Mouse (Mus musculus): ENCODE results near the gene Tnrc6c. TPM values are rescaled to one million over a fixed set of nuclear protein-coding genes. Genes with fewer than 3 reads are reported as not detected.

The Tnrc6c gene
- polyA plus RNA-seq, 1 experiment from 2014 or later = 16.1 TPM

GRCm38 (mm10) chr11:117655292-117656076 is 1.4 kb downstream of the Tnrc6c start:
- H3K36me3 ChIP-seq (ENCODE audit: control insufficient read depth, insufficient read depth, low read length) = no peaks in the 10 kb centered on the region
- ATAC-seq (ENCODE audit: insufficient number of reproducible peaks, low FRiP score, low TSS enrichment, low read depth) = no peak
- no peaks in the 10 kb centered on the region for H3K9me3 ChIP-seq (ENCODE audit: control insufficient read depth, low read length)
- peak overlapping the region; percentile 81 for H3K4me3 ChIP-seq (ENCODE audit: low read depth, low read length)
- peak; percentile 77 for DNase-seq (ENCODE audit: low spot score)
- under 1% methylated on average over 73 of the region's 80 CpGs for WGBS
- peak overlapping the region; percentile 95 for H3K9ac ChIP-seq (ENCODE audit: low read length)
- H3K27me3 ChIP-seq (ENCODE audit: control insufficient read depth, insufficient read depth, low read length) = no peaks in the 10 kb centered on the region
- H3K27ac ChIP-seq (replicated peaks; ENCODE audit: low read depth, low read length) = peak overlapping the region; percentile 91
- H3K4me2 ChIP-seq (ENCODE audit: low read depth, severe bottlenecking) = peak overlapping the region; percentile 58
- no peaks in the 10 kb centered on the region for H3K4me1 ChIP-seq (ENCODE audit: control insufficient read depth, insufficient read depth, low read length)

DNA sequence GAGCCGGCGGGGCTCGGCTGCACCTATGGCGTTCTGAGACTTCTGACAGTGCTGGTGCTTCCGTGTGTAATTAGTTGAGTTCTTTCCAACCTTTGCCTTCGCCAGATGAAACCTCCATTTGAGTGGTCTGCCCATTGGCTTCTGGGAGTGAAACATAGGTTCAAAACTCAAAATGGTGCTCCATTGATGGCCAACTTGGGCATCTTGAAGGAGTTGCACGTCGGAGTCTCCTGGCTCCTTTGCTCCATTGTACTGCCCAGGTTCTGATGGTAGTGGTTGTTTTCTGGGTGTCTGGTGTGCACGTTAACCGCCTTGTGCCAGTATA is 1.9 kb downstream of the Tnrc6c start:
- Histone ChIP-seq H3K9me3 (ENCODE audit: control insufficient read depth, low read length) (no peaks in the 10 kb centered on the region), H3K9ac (ENCODE audit: low read length) (peak overlapping the region; percentile 95), H3K27ac (replicated peaks; ENCODE audit: low read depth, low read length) (no peak overlapping the region; the same call in 1 of the 2 replicates), H3K36me3 (ENCODE audit: control insufficient read depth, insufficient read depth, low read length) (no peaks in the 10 kb centered on the region), H3K4me1 (ENCODE audit: control insufficient read depth, insufficient read depth, low read length) (no peaks in the 10 kb centered on the region), H3K4me2 (ENCODE audit: low read depth, severe bottlenecking) (peak overlapping the region; percentile 58), H3K4me3 (ENCODE audit: low read depth, low read length) (peak overlapping the region; percentile 81), H3K27me3 (ENCODE audit: control insufficient read depth, insufficient read depth, low read length) (no peaks in the 10 kb centered on the region)
- no peak for ATAC-seq (ENCODE audit: insufficient number of reproducible peaks, low FRiP score, low TSS enrichment, low read depth)
- WGBS = 9% methylated on average over 10 of the region's 10 CpGs
- DNase-seq (ENCODE audit: low spot score) = no peak

DNA sequence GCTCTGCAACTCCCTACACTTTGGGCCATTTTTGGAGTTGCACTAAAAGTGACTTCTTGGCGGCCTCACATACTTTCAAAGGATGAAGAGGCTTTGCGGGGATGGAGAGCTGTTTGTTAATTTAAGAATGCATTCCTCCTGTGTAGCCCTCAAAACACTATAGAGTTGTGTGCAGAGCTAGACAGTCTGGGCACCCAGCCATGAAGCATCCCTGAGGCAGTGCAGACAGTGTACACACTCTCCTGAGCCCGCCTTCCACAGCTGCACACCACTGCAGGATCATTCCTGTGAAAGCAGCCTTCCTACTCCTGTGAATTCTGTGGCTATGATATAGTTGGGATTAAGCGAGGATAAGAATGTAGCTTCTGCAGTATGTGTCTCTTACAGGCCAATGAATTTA is 4.9 kb downstream of the Tnrc6c start:
- DNase-seq (ENCODE audit: low spot score) = no peak

DNA sequence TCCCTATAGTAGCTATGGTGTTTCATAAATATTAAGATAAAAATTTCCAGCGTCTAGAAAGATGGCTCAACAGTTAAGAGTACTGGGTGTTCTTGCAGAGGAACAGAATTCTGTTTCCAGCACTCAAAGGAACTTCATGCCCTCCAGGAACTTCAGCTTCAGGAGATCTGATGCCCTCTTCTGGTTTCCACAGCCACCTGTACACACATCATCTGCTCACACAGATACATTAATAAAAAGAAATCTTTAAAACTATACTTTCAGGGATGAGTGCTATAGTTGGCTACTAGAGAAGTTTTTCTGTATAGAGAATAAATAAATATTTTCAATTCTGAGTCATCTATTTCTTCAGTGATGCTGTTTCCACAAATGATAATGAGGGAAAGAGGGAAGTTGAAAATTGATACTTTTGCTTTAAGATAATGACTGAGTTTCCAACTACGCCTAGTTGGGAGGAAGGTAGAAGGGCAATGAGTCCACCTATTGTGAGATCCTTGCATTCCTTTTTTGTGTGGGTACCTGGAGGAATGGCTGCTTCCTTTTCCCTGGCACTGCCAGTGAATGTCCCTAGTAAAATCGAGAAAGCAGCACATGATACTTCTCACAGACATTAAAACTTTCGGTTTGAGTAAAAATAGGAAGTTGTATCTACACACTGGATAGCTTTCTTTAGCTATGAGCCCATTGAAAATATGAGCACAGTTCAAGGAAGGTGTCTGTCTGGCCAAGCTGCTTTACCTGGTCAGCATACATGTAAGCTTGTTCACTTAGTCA is 9.1 kb downstream of the Tnrc6c start:
- no peaks in the 10 kb centered on the region for H3K27me3 ChIP-seq (ENCODE audit: control insufficient read depth, insufficient read depth, low read length)
- no peak for DNase-seq (ENCODE audit: low spot score)
- no peak overlapping the region for H3K27ac ChIP-seq (replicated peaks; ENCODE audit: low read depth, low read length)
- no peak overlapping the region for H3K4me2 ChIP-seq (ENCODE audit: low read depth, severe bottlenecking)
- no peaks in the 10 kb centered on the region for H3K9me3 ChIP-seq (ENCODE audit: control insufficient read depth, low read length)
- H3K36me3 ChIP-seq (ENCODE audit: control insufficient read depth, insufficient read depth, low read length) = no peaks in the 10 kb centered on the region
- no peak for ATAC-seq (ENCODE audit: insufficient number of reproducible peaks, low FRiP score, low TSS enrichment, low read depth)
- no peak overlapping the region for H3K4me3 ChIP-seq (ENCODE audit: low read depth, low read length)
- WGBS = 86% methylated on average over 4 of the region's 4 CpGs
- H3K9ac ChIP-seq (ENCODE audit: low read length) = no peak overlapping the region
- H3K4me1 ChIP-seq (ENCODE audit: control insufficient read depth, insufficient read depth, low read length) = no peaks in the 10 kb centered on the region

More for the DNA sequence above, 4.9 kb downstream of the Tnrc6c start:
- WGBS = 81% methylated on average over 4 of the region's 4 CpGs
- Histone ChIP-seq H3K9me3 (ENCODE audit: control insufficient read depth, low read length) (no peaks in the 10 kb centered on the region), H3K9ac (ENCODE audit: low read length) (no peak overlapping the region), H3K4me3 (ENCODE audit: low read depth, low read length) (no peak overlapping the region), H3K27me3 (ENCODE audit: control insufficient read depth, insufficient read depth, low read length) (no peaks in the 10 kb centered on the region), H3K36me3 (ENCODE audit: control insufficient read depth, insufficient read depth, low read length) (no peaks in the 10 kb centered on the region), H3K4me2 (ENCODE audit: low read depth, severe bottlenecking) (no peak overlapping the region), H3K27ac (replicated peaks; ENCODE audit: low read depth, low read length) (no peak overlapping the region), H3K4me1 (ENCODE audit: control insufficient read depth, insufficient read depth, low read length) (no peaks in the 10 kb centered on the region)
- no peak for ATAC-seq (ENCODE audit: insufficient number of reproducible peaks, low FRiP score, low TSS enrichment, low read depth)

DNA sequence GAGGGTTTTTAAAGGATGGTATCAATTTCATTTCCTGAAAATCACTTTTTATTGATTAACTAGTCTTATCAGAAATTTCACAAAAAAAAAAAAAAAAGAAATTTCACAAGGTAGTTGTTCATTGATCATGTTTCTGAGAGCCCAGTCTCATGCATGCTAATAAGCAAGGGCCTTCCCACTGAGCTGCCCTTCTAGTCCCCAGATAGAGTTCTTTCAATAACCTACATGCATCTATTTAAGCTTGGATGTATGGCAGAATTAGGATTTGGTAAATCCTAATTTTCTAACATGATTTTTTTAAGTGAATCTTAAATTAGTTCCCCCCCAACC is 9.7 kb downstream of the Tnrc6c start:
- Histone ChIP-seq H3K36me3 (ENCODE audit: control insufficient read depth, insufficient read depth, low read length) (no peaks in the 10 kb centered on the region), H3K9ac (ENCODE audit: low read length) (no peak overlapping the region), H3K4me3 (ENCODE audit: low read depth, low read length) (no peak overlapping the region), H3K27ac (replicated peaks; ENCODE audit: low read depth, low read length) (no peak overlapping the region), H3K27me3 (ENCODE audit: control insufficient read depth, insufficient read depth, low read length) (no peaks in the 10 kb centered on the region), H3K4me1 (ENCODE audit: control insufficient read depth, insufficient read depth, low read length) (no peaks in the 10 kb centered on the region), H3K9me3 (ENCODE audit: control insufficient read depth, low read length) (no peaks in the 10 kb centered on the region), H3K4me2 (ENCODE audit: low read depth, severe bottlenecking) (no peak overlapping the region)
- ATAC-seq (ENCODE audit: insufficient number of reproducible peaks, low FRiP score, low TSS enrichment, low read depth) (no peak), DNase-seq (ENCODE audit: low spot score) (no peak)

DNA sequence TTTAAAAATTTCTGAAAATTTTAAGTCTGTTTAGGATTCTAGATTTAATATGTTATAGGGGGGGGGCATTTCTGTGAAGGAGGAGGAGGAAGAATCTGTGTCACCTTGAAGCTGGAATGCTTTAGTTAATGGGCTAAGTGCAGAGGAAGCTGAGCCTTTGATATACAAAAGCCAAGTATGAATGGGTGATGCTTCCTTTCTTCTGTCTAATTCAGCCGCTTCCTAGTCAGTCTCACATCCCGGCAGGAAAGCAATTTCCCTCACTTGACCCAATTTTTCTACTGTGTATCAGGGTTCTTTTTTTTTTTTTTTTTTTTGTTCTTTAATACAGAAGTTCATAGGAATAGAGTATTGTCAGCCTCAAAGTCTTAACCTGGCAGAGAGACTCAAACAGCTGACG is 11.1 kb downstream of the Tnrc6c start:
- H3K9ac ChIP-seq (ENCODE audit: low read length) = no peak overlapping the region
- H3K9me3 ChIP-seq (ENCODE audit: control insufficient read depth, low read length) = no peaks in the 10 kb centered on the region
- 86% methylated on average over 3 of the region's 3 CpGs for WGBS
- ATAC-seq (ENCODE audit: insufficient number of reproducible peaks, low FRiP score, low TSS enrichment, low read depth) (no peak), DNase-seq (ENCODE audit: low spot score) (no peak)
- H3K27me3 ChIP-seq (ENCODE audit: control insufficient read depth, insufficient read depth, low read length) = no peaks in the 10 kb centered on the region
- H3K4me1 ChIP-seq (ENCODE audit: control insufficient read depth, insufficient read depth, low read length) = no peaks in the 10 kb centered on the region
- no peaks in the 10 kb centered on the region for H3K36me3 ChIP-seq (ENCODE audit: control insufficient read depth, insufficient read depth, low read length)
- no peak overlapping the region for H3K4me3 ChIP-seq (ENCODE audit: low read depth, low read length)
- H3K4me2 ChIP-seq (ENCODE audit: low read depth, severe bottlenecking) = no peak overlapping the region
- no peak overlapping the region for H3K27ac ChIP-seq (replicated peaks; ENCODE audit: low read depth, low read length)

- H3K27me3 ChIP-seq (ENCODE audit: control insufficient read depth, insufficient read depth, low read length) = no peaks in the 10 kb centered on the region
- DNase-seq (ENCODE audit: low spot score) = no peak
- H3K4me3 ChIP-seq (ENCODE audit: low read depth, low read length) = no peak overlapping the region
- no peak overlapping the region for H3K9ac ChIP-seq (ENCODE audit: low read length)
- H3K9me3 ChIP-seq (ENCODE audit: control insufficient read depth, low read length) = no peaks in the 10 kb centered on the region
- no peak for ATAC-seq (ENCODE audit: insufficient number of reproducible peaks, low FRiP score, low TSS enrichment, low read depth)
- no peak overlapping the region for H3K4me2 ChIP-seq (ENCODE audit: low read depth, severe bottlenecking)
- no peak overlapping the region for H3K27ac ChIP-seq (replicated peaks; ENCODE audit: low read depth, low read length)
- no peaks in the 10 kb centered on the region for H3K36me3 ChIP-seq (ENCODE audit: control insufficient read depth, insufficient read depth, low read length)
- no peaks in the 10 kb centered on the region for H3K4me1 ChIP-seq (ENCODE audit: control insufficient read depth, insufficient read depth, low read length)
Measured at GRCm38 (mm10) chr11:117666563-117666962, 12.5 kb downstream of the Tnrc6c start.

- H3K4me2 ChIP-seq (ENCODE audit: low read depth, severe bottlenecking) = no peak overlapping the region
- H3K4me3 ChIP-seq (ENCODE audit: low read depth, low read length) = no peak overlapping the region
- H3K36me3 ChIP-seq (ENCODE audit: control insufficient read depth, insufficient read depth, low read length) = no peaks in the 10 kb centered on the region
- WGBS = 91% methylated on average over 5 of the region's 5 CpGs
- H3K27me3 ChIP-seq (ENCODE audit: control insufficient read depth, insufficient read depth, low read length) = no peaks in the 10 kb centered on the region
- DNase-seq (ENCODE audit: low spot score) = no peak
- 0 out of 2 replicates have a peak, but pooled peaks cover 2% of the 10 kb centered on the region for H3K4me1 ChIP-seq (ENCODE audit: control insufficient read depth, insufficient read depth, low read length)
- no peaks in the 10 kb centered on the region for H3K9me3 ChIP-seq (ENCODE audit: control insufficient read depth, low read length)
- ATAC-seq (ENCODE audit: insufficient number of reproducible peaks, low FRiP score, low TSS enrichment, low read depth) = no peak
- no peak overlapping the region for H3K9ac ChIP-seq (ENCODE audit: low read length)
- no peak overlapping the region for H3K27ac ChIP-seq (replicated peaks; ENCODE audit: low read depth, low read length)
Measured at GRCm38 (mm10) chr11:117667152-117667551, 13.1 kb downstream of the Tnrc6c start.
